Mouse (Mus musculus) left cerebral cortex, adult 6 months (tissue): Measurements from ENCODE around the gene Ppip5k2. TPM values are rescaled to one million over a fixed set of nuclear protein-coding genes. Genes with fewer than 3 reads are reported as not detected.

Source experiments
- long read RNA-seq, 2 experiments: library from polyadenylated mRNA; unstranded; transcript quantifications; one replicate each; pipeline ENCODE4 v2.0.0; 2019 to 2020
- polyA plus RNA-seq: library from polyadenylated mRNA; unstranded; fragments of <200 nt; fragmentation: Nextera tagmentation; gene quantifications from 2 replicates; pipeline ENCODE4 v1.2.3, GENCODE M21; 2021

Gene Ppip5k2
- polyA plus RNA-seq: 3.1 and 3.9 TPM in 2 replicates
- long read RNA-seq, experiment 1, full-length matches to known transcripts: 3 of 20 reads
- long read RNA-seq, experiment 1, partial matches to known transcripts: 6 of 20 reads
- long read RNA-seq, experiment 1, other reads (novel, unspliced or antisense): 11 of 20 reads
- long read RNA-seq, experiment 2, partial matches to known transcripts: 0 of 6 reads
- long read RNA-seq, experiment 2, other reads (novel, unspliced or antisense): 6 of 6 reads

DNA sequence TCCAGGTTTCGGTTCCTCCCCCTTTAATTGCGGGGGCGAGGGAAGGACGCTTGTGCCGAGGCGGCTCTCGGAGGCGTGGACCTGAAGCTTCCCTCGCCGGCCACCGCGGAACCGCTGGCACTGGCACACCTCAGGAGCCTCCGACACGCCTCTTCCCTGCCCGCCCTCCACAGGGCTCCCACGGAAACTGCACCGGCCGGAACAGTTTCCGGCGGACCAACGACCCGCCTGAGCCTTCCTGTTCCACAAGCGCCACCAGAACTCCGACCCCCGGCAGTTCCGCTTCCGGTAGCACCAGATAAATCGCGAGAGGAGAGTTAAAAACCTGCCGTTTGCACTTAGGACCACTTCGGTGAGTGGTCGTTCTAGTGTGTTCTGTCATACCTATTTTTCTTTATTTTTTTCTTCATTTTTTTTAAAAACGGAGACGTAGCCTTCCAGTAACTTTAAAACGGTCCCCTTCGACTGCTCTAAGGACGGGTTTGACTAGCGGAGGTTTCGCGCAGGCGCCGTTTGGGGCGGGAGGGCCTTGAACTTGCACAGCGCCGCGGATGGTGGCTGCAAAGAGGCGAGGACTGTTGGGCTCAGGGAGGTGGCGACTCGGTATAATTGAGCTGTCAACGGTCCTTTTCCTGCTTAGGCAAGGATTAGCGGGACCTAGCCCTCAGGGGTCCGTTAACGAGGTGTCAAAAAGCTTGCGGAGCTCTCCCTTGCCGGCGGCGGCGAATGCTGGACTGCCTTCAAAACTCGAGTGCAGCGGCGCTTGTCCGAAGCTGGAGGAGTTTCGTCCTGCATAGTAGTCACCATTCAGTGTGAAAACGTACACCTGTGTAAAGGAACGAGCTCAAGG lies at the start of gene Ppip5k2, which contains the start of gene Gin1:
Gene Ppip5k2, minus strand, starts transcription at position 508 of the 850 bp plus-strand sequence.
Gene Gin1, plus strand, starts transcription at position 269 of the 850 bp plus-strand sequence.

DNA sequence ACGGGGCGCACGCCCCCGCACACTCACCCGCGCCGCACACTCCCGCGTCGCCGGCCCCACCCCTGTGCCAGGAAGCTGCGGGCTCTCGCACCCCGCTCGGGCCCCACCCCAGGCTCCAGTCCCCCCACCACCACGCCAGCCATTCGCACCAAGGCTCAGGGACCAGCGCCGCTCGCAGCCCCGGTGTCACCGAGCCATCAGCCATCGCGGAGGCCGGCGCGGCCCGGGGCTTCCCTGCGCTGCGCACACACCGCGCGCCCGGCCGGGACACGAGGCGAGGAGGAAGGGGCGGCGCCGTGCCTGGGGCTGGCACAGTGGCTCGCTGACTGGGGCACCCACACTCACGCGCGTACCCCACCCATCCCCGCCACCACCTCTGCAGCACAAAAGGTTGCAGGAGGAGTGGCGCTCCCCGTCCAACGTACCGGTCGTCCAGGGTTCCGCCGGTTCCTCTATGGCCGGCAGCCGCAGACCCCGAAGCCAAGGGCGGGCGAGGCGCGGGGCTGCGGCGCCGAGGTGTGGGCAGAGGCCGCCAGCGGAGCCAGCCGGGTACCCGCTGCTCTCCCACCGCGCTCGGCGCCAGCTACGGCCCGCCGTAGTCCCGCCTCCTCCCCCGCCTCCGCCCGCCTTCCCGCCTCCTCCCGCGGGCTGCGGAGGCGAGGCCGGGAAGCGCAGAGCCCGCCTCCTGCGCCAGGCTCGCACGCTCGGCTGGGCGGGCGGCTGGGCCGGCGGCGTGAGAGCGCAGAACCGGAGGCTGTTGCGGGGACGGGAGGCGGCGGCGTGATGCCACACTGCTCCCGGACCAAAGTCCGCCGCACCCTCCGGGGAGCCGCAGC lies 108.6 kb downstream of the Ppip5k2 start, which contains the start of gene D1Ertd622e:
Gene D1Ertd622e, minus strand, starts transcription at position 669 of the 836 bp plus-strand sequence.

Other genes starting within 250 kb of the Ppip5k2 start
- gene D1Ertd622e, start 108.3 kb downstream of the Ppip5k2 start, polyA plus RNA-seq: 18.9 and 39.7 TPM in 2 replicates
- 8.8 and 14.5 TPM in 2 replicates for gene Gin1, start 239 bp downstream of the Ppip5k2 start, polyA plus RNA-seq